ENCODE assay signal across 21 mouse cellular contexts in genomic region chr3:133582096-133582495, GRCm38 (mm10). TPM values are rescaled to one million over a fixed set of nuclear protein-coding genes. Genes with fewer than 3 reads are reported as not detected.
DNase-seq lines count a peak whose midpoint lies in the region; ATAC-seq and TF ChIP-seq lines count a peak whose summit lies in the region.
"Had no signal": no experiment of that assay in that cellular context is flagged by ENCODE, and none has a peak within 500 bp of the region (broad histone marks: within the 10 kb centered on the region; RNA-seq: fewer than 3 reads in every experiment).

No protein-coding gene starts in this region.

- H3K27me3 ChIP-seq in heart, embryonic 12.5 days (replicated peaks): no peaks in the 10 kb centered on the region
- H3K27me3 ChIP-seq in MEL (ENCODE audit: control insufficient read depth in 1 of 2, insufficient read depth in 2 of 2, low read length in 2 of 2): no peaks in the 10 kb centered on the region
- no peaks in the 10 kb centered on the region for H3K27me3 ChIP-seq in midbrain, embryonic 11.5 days (ENCODE audit: control insufficient read depth, insufficient read depth, low read length)
- H3K27me3 ChIP-seq: embryonic facial prominence, embryonic 12.5 days; forebrain, embryonic 15.5 days; heart, embryonic 15.5 days; hindbrain, embryonic 13.5 days; intestine, embryonic 15.5 days had no signal

- no peak overlapping the region for H3K27ac ChIP-seq in heart, embryonic 12.5 days (ENCODE audit: poor library complexity, severe bottlenecking)
- no peak overlapping the region for H3K27ac ChIP-seq in MEL (ENCODE audit: control insufficient read depth, low read depth, low read length)
- no peak overlapping the region for H3K27ac ChIP-seq in midbrain, embryonic 11.5 days (ENCODE audit: low read depth, low read length)
- H3K27ac ChIP-seq: embryonic facial prominence, embryonic 12.5 days; forebrain, embryonic 15.5 days; heart, embryonic 10.5 days; heart, embryonic 15.5 days; hindbrain, embryonic 13.5 days; hindbrain, postnatal 0 days; intestine, embryonic 15.5 days had no signal

- no peak for ATAC-seq in heart, embryonic 12.5 days (ENCODE audit: insufficient number of reproducible peaks, low FRiP score)
- peak; percentile 64 for ATAC-seq in inflammation-experienced regulatory T-cells, adult 6 months
- ATAC-seq in midbrain, embryonic 11.5 days (ENCODE audit: low FRiP score): no peak
- ATAC-seq: forebrain, embryonic 15.5 days; hindbrain, postnatal 0 days; intestine, embryonic 15.5 days had no signal

- peak; percentile 18 for DNase-seq in heart, adult 11 months
- DNase-seq in CD4-positive helper T cell, adult 2 months (ENCODE audit: low read depth, low spot score): peak; percentile 41
- peak; percentile 8 for DNase-seq in MEL (ENCODE audit: low read depth, low spot score)
- no peak for DNase-seq in heart, adult 8-10 months (ENCODE audit: low spot score)
- DNase-seq in midbrain, embryonic 11.5 days (ENCODE audit: low spot score, missing footprints): no peak
- DNase-seq in right cerebral cortex, postnatal 14 days: no peak
- DNase-seq: adrenal gland, postnatal 10 days; cerebellum, adult 18-20 months; cerebellum, adult 9-11 months; gastrocnemius, postnatal 14 days; heart, postnatal 14 days; kidney, adult 2 months had no signal

- H3K79me2 ChIP-seq in MEL (ENCODE audit: control insufficient read depth, insufficient read depth, low read length, poor library complexity): no peaks in the 10 kb centered on the region

- H3K9me3 ChIP-seq in heart, embryonic 12.5 days (replicated peaks): no peaks in the 10 kb centered on the region
- H3K9me3 ChIP-seq in MEL (replicated peaks; ENCODE audit: insufficient read depth, low read length): no peaks in the 10 kb centered on the region
- H3K9me3 ChIP-seq in midbrain, embryonic 11.5 days (ENCODE audit: control insufficient read depth, low read length): no peaks in the 10 kb centered on the region
- H3K9me3 ChIP-seq: embryonic facial prominence, embryonic 12.5 days; forebrain, embryonic 15.5 days; heart, embryonic 10.5 days; heart, embryonic 15.5 days; hindbrain, embryonic 13.5 days; intestine, embryonic 15.5 days had no signal

- no peak overlapping the region for H3K4me3 ChIP-seq in heart, embryonic 12.5 days
- no peak overlapping the region for H3K4me3 ChIP-seq in MEL (ENCODE audit: control insufficient read depth in 1 of 2, insufficient read depth in 1 of 2, low read depth in 2 of 2, low read length in 2 of 2)
- no peak overlapping the region for H3K4me3 ChIP-seq in midbrain, embryonic 11.5 days (ENCODE audit: low read depth, low read length)
- H3K4me3 ChIP-seq: embryonic facial prominence, embryonic 12.5 days; forebrain, embryonic 15.5 days; heart, embryonic 10.5 days; heart, embryonic 15.5 days; hindbrain, embryonic 13.5 days; intestine, embryonic 15.5 days had no signal

- TF ChIP-seq CTCF in MEL (IDR thresholded peaks at IDR 0.05 in 2 of 3, conservative IDR thresholded peaks at IDR 0.05 in 1 of 3; ENCODE audit: control insufficient read depth in 1 of 3, insufficient read depth in 1 of 3, low read depth in 2 of 3, low read length in 3 of 3, poor library complexity in 1 of 3, severe bottlenecking in 1 of 3): no peak

- TF ChIP-seq RAD21 in MEL (IDR thresholded peaks at IDR 0.05; ENCODE audit: low read depth, low read length): no peak

- no peak for TF ChIP-seq EP300 in MEL (IDR thresholded peaks at IDR 0.05; ENCODE audit: low read depth in 1 of 2, low read length in 2 of 2)

- H3K9ac ChIP-seq in heart, embryonic 12.5 days: no peak overlapping the region
- no peak overlapping the region for H3K9ac ChIP-seq in MEL (ENCODE audit: control insufficient read depth, low read depth, low read length, poor library complexity, severe bottlenecking)
- H3K9ac ChIP-seq in midbrain, embryonic 11.5 days (ENCODE audit: low read length): no peak overlapping the region
- H3K9ac ChIP-seq: embryonic facial prominence, embryonic 12.5 days; forebrain, embryonic 15.5 days; heart, embryonic 15.5 days; hindbrain, embryonic 13.5 days; intestine, embryonic 15.5 days had no signal

- H3K4me1 ChIP-seq in heart, embryonic 12.5 days (replicated peaks): no peaks in the 10 kb centered on the region
- peaks cover 7 to 10% of the 10 kb centered on the region in 2 experiments for H3K4me1 ChIP-seq in MEL (ENCODE audit: control insufficient read depth in 1 of 2, insufficient read depth in 2 of 2, low read length in 2 of 2)
- H3K4me1 ChIP-seq in midbrain, embryonic 11.5 days (ENCODE audit: control insufficient read depth, insufficient read depth, low read length): no peaks in the 10 kb centered on the region
- H3K4me1 ChIP-seq: embryonic facial prominence, embryonic 12.5 days; forebrain, embryonic 15.5 days; heart, embryonic 10.5 days; heart, embryonic 15.5 days; hindbrain, embryonic 13.5 days; intestine, embryonic 15.5 days had no signal

- H3K36me3 ChIP-seq in heart, embryonic 12.5 days: no peaks in the 10 kb centered on the region
- H3K36me3 ChIP-seq in MEL (ENCODE audit: control insufficient read depth in 1 of 2, insufficient read depth in 2 of 2, low read length in 2 of 2): peaks cover 0 to 8% of the 10 kb centered on the region in 2 experiments; a peak in 2 of 4 replicates
- H3K36me3 ChIP-seq in midbrain, embryonic 11.5 days (ENCODE audit: control insufficient read depth, insufficient read depth, low read length): no peaks in the 10 kb centered on the region
- H3K36me3 ChIP-seq: embryonic facial prominence, embryonic 12.5 days; forebrain, embryonic 15.5 days; heart, embryonic 10.5 days; heart, embryonic 15.5 days; hindbrain, embryonic 13.5 days; intestine, embryonic 15.5 days had no signal

- TF ChIP-seq POLR2A in MEL (IDR thresholded peaks at IDR 0.05; ENCODE audit: control insufficient read depth in 1 of 2, insufficient read depth in 1 of 2, low read depth in 1 of 2, low read length in 2 of 2, poor library complexity in 1 of 2): no peak

- WGBS in heart, embryonic 12.5 days: 79% methylated on average over 5 of the region's 5 CpGs
- 89% methylated on average over 5 of the region's 5 CpGs for WGBS in midbrain, embryonic 11.5 days

- no peak overlapping the region for H3K4me2 ChIP-seq in heart, embryonic 12.5 days
- no peak overlapping the region for H3K4me2 ChIP-seq in midbrain, embryonic 11.5 days
- H3K4me2 ChIP-seq: embryonic facial prominence, embryonic 12.5 days; forebrain, embryonic 15.5 days; heart, embryonic 15.5 days; hindbrain, embryonic 13.5 days; intestine, embryonic 15.5 days had no signal

TF ChIP-seq in MEL, 35 proteins besides CTCF, POLR2A, EP300 and RAD21:
- TF ChIP-seq ELF1 (IDR thresholded peaks at IDR 0.05; ENCODE audit: low read depth, low read length): no peak
- no peak for TF ChIP-seq CHD1 (IDR thresholded peaks at IDR 0.05; ENCODE audit: low read depth, low read length)
- TF ChIP-seq NRF1 (IDR thresholded peaks at IDR 0.05; ENCODE audit: insufficient read depth, low read depth, low read length, poor library complexity, severe bottlenecking): no peak
- no peak for TF ChIP-seq SMC3 (IDR thresholded peaks at IDR 0.05; ENCODE audit: low read depth, low read length)
- no peak for TF ChIP-seq UBTF (IDR thresholded peaks at IDR 0.05; ENCODE audit: borderline replicate concordance, insufficient read depth, low read depth, low read length)
- TF ChIP-seq MAFK (IDR thresholded peaks at IDR 0.05; ENCODE audit: borderline replicate concordance, low read depth, low read length): no peak
- TF ChIP-seq MXI1 (IDR thresholded peaks at IDR 0.05; ENCODE audit: low read depth, low read length): no peak
- no peak for TF ChIP-seq ETS1 (IDR thresholded peaks at IDR 0.05; ENCODE audit: low read depth, low read length)
- no peak for TF ChIP-seq TCF12 (IDR thresholded peaks at IDR 0.05; ENCODE audit: low read depth, low read length)
- TF ChIP-seq ZKSCAN1 (IDR thresholded peaks at IDR 0.05; ENCODE audit: low read depth, low read length): no peak
- TF ChIP-seq MYB (IDR thresholded peaks at IDR 0.05; ENCODE audit: low read depth, low read length): no peak

RNA-seq across cellular contexts. Expression of gene Tet2, which starts 37.2 kb away (rescaled TPM):
- polyA plus RNA-seq in heart, embryonic 12.5 days (2016; fragmentation: Nextera tagmentation; extraction: Ambion mirVana): 15.3 and 16.3 TPM in 2 replicates
- total RNA-seq in MEL (2012; rRNA removed): 6.8 and 9.4 TPM in 2 replicates
- polyA plus RNA-seq in MEL (2012; ENCODE audit: insufficient read depth in 1 of 2, insufficient read length in 2 of 2, low read depth in 1 of 2, low replicate concordance in 2 of 2, missing spikeins in 1 of 2): 100 to 1,000 TPM in 1 of 2 experiments, 10 to 100 TPM in 1; 10.9 to 101 TPM
- 10 to 100 TPM; 32.8 to 63.9 (median 50.7) TPM for polyA plus RNA-seq in inflammation-experienced regulatory T-cells, adult 6 months (2017; shearing (Covaris generic))
- total RNA-seq in heart, adult 8-10 months (2022): 10 to 100 TPM; 13.4 to 17.6 (median 14.7) TPM
- 15.0 and 16.3 TPM in 2 replicates for polyA plus RNA-seq in midbrain, embryonic 11.5 days (2014; fragmentation: Nextera tagmentation; extraction: Ambion mirVana)

Comparison
In these comparisons a context has a peak if more than half of its experiments do, and no peak if none do; other contexts are left out.
1. DNase-seq: peak in heart, adult 11 months (single experiment), CD4-positive helper T cell, adult 2 months (single experiment) and MEL (single experiment); none in heart, adult 8-10 months (single experiment), midbrain, embryonic 11.5 days (single experiment) and right cerebral cortex, postnatal 14 days (single experiment).